Mouse (Mus musculus) G1E (cell line): ENCODE measurements around the gene Supt5.

Experiments
- CTCF ChIP-seq: IDR thresholded peaks from 2 replicates; pipeline ENCODE4 v1.5.1; 2012; ENCODE audit warnings: low read depth, low read length, inconsistent platforms, mixed read lengths
- TAL1 ChIP-seq: conservative IDR thresholded peaks from 2 replicates; pipeline ENCODE4 v1.6.1; 2012; ENCODE audit warnings: low read depth, low read length, inconsistent platforms, mixed read lengths

DNA sequence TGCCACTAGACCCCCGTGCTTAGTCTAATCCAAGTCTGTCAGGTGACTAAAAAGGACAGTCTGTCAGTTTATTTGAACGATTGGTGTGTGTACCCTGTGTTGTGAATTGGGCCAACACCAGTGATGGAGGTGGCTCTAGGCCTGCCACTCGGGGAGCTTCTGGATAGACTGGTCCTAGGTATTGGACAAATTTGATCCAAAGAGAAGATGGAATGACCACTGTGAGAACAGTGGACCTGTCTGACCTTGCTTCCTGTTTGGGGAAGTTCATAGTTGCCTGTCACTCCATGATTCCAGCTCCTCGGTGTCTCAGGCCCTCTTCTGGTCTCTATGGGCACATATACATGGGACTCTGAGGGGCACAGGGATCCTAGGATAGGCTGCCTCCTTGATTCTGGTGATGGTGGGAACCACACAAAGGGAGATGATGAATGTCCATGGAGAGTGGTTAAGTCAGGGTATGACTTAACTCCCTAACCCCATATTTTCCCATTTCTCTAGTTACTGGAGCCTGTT, 13.2 kb upstream of the Supt5 start:
- TF ChIP-seq CTCF (no peak), TAL1 (no peak)
